Mouse (Mus musculus) kidney, postnatal 0 days (tissue): ENCODE data around the gene Bglap. TPM values are rescaled to one million over a fixed set of nuclear protein-coding genes. Genes with fewer than 3 reads are reported as not detected.
A peak's percentile ranks its signal among the peaks of the same experiment; 100 is the strongest.

Experiments used
- ATAC-seq: fragments of 200-750 bp; cut with Nextera tagmentation; replicated peaks from 2 replicates; pipeline ENCODE4 v1.8.0; 2017; ENCODE audit warnings: low read depth, moderate number of reproducible peaks, moderate TSS enrichment, moderate library complexity; ENCODE audit not compliant: low FRiP score
- DNase-seq: peaks from one replicate; pipeline ENCODE4 v3.0.0-alpha.2; 2016; ENCODE audit warnings: low spot score
- H3K27ac ChIP-seq: fragments of 300-500 bp; sonication (generic); 2 replicates; pipeline ENCODE4 v1.5.1; 2014; ENCODE audit warnings: mild to moderate bottlenecking
- H3K27me3 ChIP-seq: fragments of 300-500 bp; sonication (generic); 2 replicates; pipeline ENCODE4 v1.6.1; 2014; ENCODE audit warnings: low read length, mixed read lengths; ENCODE audit not compliant: insufficient read depth
- H3K36me3 ChIP-seq: fragments of 300-500 bp; sonication (generic); 2 replicates; pipeline ENCODE4 v1.6.1; 2014; ENCODE audit warnings: low read length, mixed read lengths; ENCODE audit not compliant: insufficient read depth
- H3K4me1 ChIP-seq: fragments of 300-500 bp; sonication (generic); replicated peaks from 2 replicates; pipeline ENCODE4 v1.6.1; 2014; ENCODE audit warnings: antibody characterized with exemption, low read length, mixed read lengths; ENCODE audit not compliant: insufficient read depth
- H3K4me2 ChIP-seq: fragments of 300-500 bp; sonication (generic); 2 replicates; pipeline ENCODE4 v1.6.1; 2014; ENCODE audit warnings: mild to moderate bottlenecking, low read length, moderate library complexity, mixed read lengths
- H3K4me3 ChIP-seq: fragments of 300-500 bp; sonication (generic); replicated peaks from 2 replicates; pipeline ENCODE4 v1.5.1; 2014; ENCODE audit warnings: low read depth, low read length
- H3K9ac ChIP-seq: fragments of 300-500 bp; sonication (generic); 2 replicates; pipeline ENCODE4 v1.6.1; 2014; ENCODE audit warnings: low read depth, low read length
- H3K9me3 ChIP-seq: fragments of 300-500 bp; sonication (generic); replicated peaks from 2 replicates; pipeline ENCODE4 v1.6.1; 2016; ENCODE audit warnings: low read length, inconsistent platforms, mixed read lengths
- CTCF ChIP-seq: IDR thresholded peaks from 2 replicates; pipeline ENCODE4 v1.5.1; 2016; ENCODE audit warnings: antibody characterized with exemption, low read depth, mild to moderate bottlenecking, moderate library complexity
- WGBS: fragments of 180-500 bp; shearing (Covaris S2); extraction: QIAGEN DNeasy Blood & Tissue Kit; methylation state at CpG from one replicate; pipeline ENCODE4 v1.1.7; 2014; 5-methylcytosine and 5-hydroxymethylcytosine counted together
- polyA plus RNA-seq: library from polyadenylated mRNA; unstranded; fragments of >200 nt; fragmentation: Nextera tagmentation; extraction: Ambion mirVana; gene quantifications from 2 replicates; pipeline ENCODE4 v1.2.1, GENCODE M21; 2015

Gene Bglap
- polyA plus RNA-seq, 1 experiment from 2014 or later: not detected

GRCm38 (mm10) chr3:88336058-88337013 is 47.9 kb downstream of the Bglap start, which contains the start of the genes Tmem79 and Smg5:
Gene Tmem79, minus strand, starts transcription at chr3:88336148.
Gene Smg5, plus strand, starts transcription at chr3:88336260.
- Histone ChIP-seq H3K27ac (peak within 1 kb of the TSS; percentile 88), H3K4me3 (peak within 1 kb of the TSS; percentile 62), H3K9ac (peak within 1 kb of the TSS; percentile 84), H3K9me3 (no peaks in the 10 kb centered on the region), H3K4me2 (peak within 1 kb of the TSS; percentile 80), H3K4me1 (peaks cover 17% of the 10 kb centered on the region), H3K36me3 (no peaks in the 10 kb centered on the region), H3K27me3 (no peaks in the 10 kb centered on the region)
- no peak for TF ChIP-seq CTCF
- WGBS: 2% methylated on average over 58 of the region's 66 CpGs
- ATAC-seq: peak; percentile 92
- peak; percentile 97 for DNase-seq

GRCm38 (mm10) chr3:88335436-88336053 is 48.7 kb downstream of the Bglap start:
- ATAC-seq (peak; percentile 37; the same call in 1 of the 2 replicates), DNase-seq (peak; percentile 25)
- under 1% methylated on average over 27 of the region's 27 CpGs for WGBS
- Histone ChIP-seq H3K4me1 (peaks cover 17% of the 10 kb centered on the region), H3K27me3 (no peaks in the 10 kb centered on the region), H3K27ac (peak overlapping the region; percentile 88), H3K36me3 (no peaks in the 10 kb centered on the region), H3K9me3 (no peaks in the 10 kb centered on the region), H3K4me2 (peak overlapping the region; percentile 80), H3K4me3 (peak overlapping the region; percentile 62), H3K9ac (peak overlapping the region; percentile 84)
- TF ChIP-seq CTCF: no peak

GRCm38 (mm10) chr3:88334902-88335435 is 49.3 kb downstream of the Bglap start:
- no peaks in the 10 kb centered on the region for H3K27me3 ChIP-seq
- TF ChIP-seq CTCF: no peak
- H3K9me3 ChIP-seq: no peaks in the 10 kb centered on the region
- peak overlapping the region; percentile 80 for H3K4me2 ChIP-seq
- ATAC-seq (no peak), DNase-seq (no peak)
- H3K27ac ChIP-seq: peak overlapping the region; percentile 88
- no peaks in the 10 kb centered on the region for H3K36me3 ChIP-seq
- peak overlapping the region; percentile 62 for H3K4me3 ChIP-seq
- 31% methylated on average over 3 of the region's 3 CpGs for WGBS
- H3K9ac ChIP-seq: peak overlapping the region; percentile 84
- H3K4me1 ChIP-seq: peaks cover 17% of the 10 kb centered on the region

DNA sequence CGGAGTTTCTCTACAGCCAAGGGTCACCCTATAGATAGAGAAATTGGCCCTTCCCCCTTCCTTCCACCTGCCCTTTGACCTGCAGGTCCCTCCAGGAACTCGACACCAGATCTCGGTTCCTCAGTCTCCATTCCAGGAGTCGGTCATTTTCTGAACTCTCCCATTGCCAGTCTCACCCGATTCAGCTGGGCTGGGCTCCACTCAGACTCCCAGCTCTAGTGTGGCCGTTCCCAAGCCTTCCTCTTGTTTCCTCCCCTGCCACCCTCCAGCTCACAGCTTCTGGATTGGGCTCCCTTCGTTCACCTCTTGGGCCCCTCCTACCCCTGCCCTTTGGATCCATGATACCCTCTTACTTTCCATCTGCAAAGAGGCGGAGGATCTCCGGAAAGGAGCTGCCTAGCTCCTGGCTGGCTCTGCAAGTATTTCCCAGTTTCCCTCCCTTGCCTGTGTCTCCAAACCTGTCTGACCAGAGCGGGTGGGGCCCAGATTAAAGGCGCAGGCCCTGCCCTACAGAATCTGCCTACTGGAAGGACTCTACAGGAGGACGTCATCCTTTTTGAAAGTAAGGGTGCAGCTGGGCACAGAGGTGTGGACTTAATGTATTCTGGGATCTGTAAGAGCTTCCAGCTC is 50.1 kb downstream of the Bglap start:
- no peaks in the 10 kb centered on the region for H3K27me3 ChIP-seq
- H3K9me3 ChIP-seq: no peaks in the 10 kb centered on the region
- no peaks in the 10 kb centered on the region for H3K36me3 ChIP-seq
- WGBS: 48% methylated on average over 12 of the region's 12 CpGs
- ATAC-seq: no peak
- peak overlapping the region; percentile 0; the same call in 1 of the 2 replicates for H3K4me3 ChIP-seq
- no peak for DNase-seq
- peak overlapping the region; percentile 37; the same call in 1 of the 2 replicates for H3K9ac ChIP-seq
- H3K27ac ChIP-seq: peak overlapping the region; percentile 8; the same call in 1 of the 2 replicates
- no peak for TF ChIP-seq CTCF
- H3K4me1 ChIP-seq: peaks cover 17% of the 10 kb centered on the region
- peak overlapping the region; percentile 80 for H3K4me2 ChIP-seq

Other genes with a start within 250 kb of the Bglap start
- 14.4 and 16.2 TPM in 2 replicates for gene Mef2d, start 242.1 kb downstream of the Bglap start, polyA plus RNA-seq
- 23.2 and 24.2 TPM in 2 replicates for gene Rhbg, start 129.8 kb downstream of the Bglap start, polyA plus RNA-seq
- gene Gm38392, start 97.3 kb downstream of the Bglap start, polyA plus RNA-seq: 3.8 and 5.1 TPM in 2 replicates
- gene Tsacc, start 87.5 kb downstream of the Bglap start, polyA plus RNA-seq: 13.0 and 13.8 TPM in 2 replicates
- 373 and 411 TPM in 2 replicates for gene Cct3, start 87.3 kb downstream of the Bglap start, polyA plus RNA-seq
- gene Glmp, start 59.4 kb downstream of the Bglap start, polyA plus RNA-seq: 306 and 328 TPM in 2 replicates
- 6.3 and 7.4 TPM in 2 replicates for gene Tmem79, start 48.3 kb downstream of the Bglap start, polyA plus RNA-seq
- 26.7 and 30.9 TPM in 2 replicates for gene Smg5, start 48.2 kb downstream of the Bglap start, polyA plus RNA-seq
- 15.4 and 16.6 TPM in 2 replicates for gene Paqr6, start 19.9 kb downstream of the Bglap start, polyA plus RNA-seq
- 3.8 and 4.7 TPM in 2 replicates for gene Bglap3, start 11.7 kb downstream of the Bglap start, polyA plus RNA-seq
- gene Bglap2, start 5.8 kb downstream of the Bglap start, polyA plus RNA-seq: 4.2 and 7.1 TPM in 2 replicates
- 97.5 and 107 TPM in 2 replicates for gene Pmf1, start 25.9 kb upstream of the Bglap start, polyA plus RNA-seq
- 17.1 and 17.7 TPM in 2 replicates for gene Slc25a44, start 40.7 kb upstream of the Bglap start, polyA plus RNA-seq
- 32.6 and 33.3 TPM in 2 replicates for gene Sema4a, start 76.7 kb upstream of the Bglap start, polyA plus RNA-seq
- gene Lmna, start 125.5 kb upstream of the Bglap start, polyA plus RNA-seq: 99.3 and 108 TPM in 2 replicates
- gene Mex3a, start 147.9 kb upstream of the Bglap start, polyA plus RNA-seq: 12.5 and 13.8 TPM in 2 replicates
- gene Rab25, start 163.8 kb upstream of the Bglap start, polyA plus RNA-seq: 27.4 and 28.9 TPM in 2 replicates
- gene Lamtor2, start 168.6 kb upstream of the Bglap start, polyA plus RNA-seq: 164 and 173 TPM in 2 replicates
- gene Ubqln4, start 169.3 kb upstream of the Bglap start, polyA plus RNA-seq: 35.1 and 35.9 TPM in 2 replicates
- 294 and 311 TPM in 2 replicates for gene Ssr2, start 191.4 kb upstream of the Bglap start, polyA plus RNA-seq
- gene Arhgef2, start 221.5 kb upstream of the Bglap start, polyA plus RNA-seq: 53.7 and 65.4 TPM in 2 replicates